Mouse (Mus musculus): ENCODE data around the gene Spaca3. TPM values are rescaled to one million over a fixed set of nuclear protein-coding genes. Genes with fewer than 3 reads are reported as not detected.

The Spaca3 gene
- not detected in 2 replicates for polyA plus RNA-seq (2016; fragmentation: Nextera tagmentation; extraction: Ambion mirVana)

- no peaks in the 10 kb centered on the region for H3K9me3 ChIP-seq
- no peak for ATAC-seq (ENCODE audit: low FRiP score)
- WGBS, result 79% methylated on average over 10 of the region's 10 CpGs
- H3K27ac ChIP-seq, result no peak within 1 kb of the TSS
- no peak within 1 kb of the TSS for H3K4me3 ChIP-seq (replicated peaks)
- no peaks in the 10 kb centered on the region for H3K36me3 ChIP-seq (replicated peaks)
- H3K4me1 ChIP-seq, result peaks cover 4% of the 10 kb centered on the region; the same call in 1 of the 2 replicates
- H3K27me3 ChIP-seq, result no peaks in the 10 kb centered on the region; the same call in 1 of the 2 replicates
- H3K9ac ChIP-seq, result no peak within 1 kb of the TSS
- no peak within 1 kb of the TSS for H3K4me2 ChIP-seq
Observed at GRCm38 (mm10) chr11:80858065-80858464, at the start of gene Spaca3. Gene Spaca3 (plus strand): TSS chr11:80858365.

DNA sequence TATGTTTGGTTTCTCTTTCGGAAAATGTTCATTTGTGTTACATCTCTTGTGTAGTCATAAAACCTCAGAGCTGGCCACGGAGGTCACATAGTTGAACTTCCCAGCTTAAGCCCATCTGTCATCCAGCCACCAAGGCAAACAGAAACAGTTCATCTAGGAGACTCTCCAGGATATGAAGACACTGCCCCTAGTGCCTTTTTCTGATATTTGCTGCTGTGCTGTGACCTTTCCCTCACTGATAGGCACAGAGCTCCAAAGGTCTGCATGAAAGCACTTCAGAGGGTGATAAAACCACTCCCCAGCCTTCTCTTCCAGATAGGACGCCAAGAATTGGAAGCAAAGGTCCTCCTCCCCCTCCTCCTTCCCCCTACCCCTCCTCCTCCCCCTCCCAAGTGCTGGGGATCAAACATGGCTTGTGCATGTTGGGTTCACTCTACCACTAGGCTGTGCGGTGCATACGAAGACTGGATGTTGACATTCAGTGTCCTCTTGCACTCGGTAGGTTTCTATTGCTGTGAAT lies 49.6 kb upstream of the Spaca3 start:
- no peak for ATAC-seq (ENCODE audit: low FRiP score)
- H3K9me3 ChIP-seq, result 0 out of 2 replicates have a peak, but pooled peaks cover 3% of the 10 kb centered on the region
- 79% methylated on average over 6 of the region's 6 CpGs for WGBS
- peaks cover 23% of the 10 kb centered on the region for H3K4me1 ChIP-seq
- peaks cover 10% of the 10 kb centered on the region for H3K36me3 ChIP-seq (replicated peaks)
- no peak overlapping the region for H3K4me3 ChIP-seq (replicated peaks)
- H3K27me3 ChIP-seq, result no peaks in the 10 kb centered on the region
- no peak overlapping the region for H3K27ac ChIP-seq
- H3K9ac ChIP-seq, result no peak overlapping the region
- H3K4me2 ChIP-seq, result no peak overlapping the region

DNA sequence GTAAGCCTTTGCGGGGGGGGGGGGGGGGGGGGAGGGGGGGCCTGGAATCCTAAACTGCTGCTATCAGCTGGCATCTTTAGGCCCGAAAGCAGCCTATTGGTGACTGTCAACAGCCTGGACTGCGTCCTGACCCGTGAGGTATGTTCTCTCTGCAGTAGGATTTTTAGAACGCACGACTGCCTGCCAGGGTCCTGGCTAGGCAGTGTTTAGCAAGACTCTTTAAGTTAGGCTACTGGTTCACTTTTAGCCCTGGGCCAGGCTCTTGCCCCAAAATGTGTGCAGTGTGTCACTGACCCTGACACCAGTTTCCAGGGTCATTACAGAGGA lies 48.5 kb upstream of the Spaca3 start:
- H3K4me1 ChIP-seq, result peaks cover 23% of the 10 kb centered on the region
- H3K4me3 ChIP-seq (replicated peaks), result peak overlapping the region; percentile 63
- WGBS, result 47% methylated on average over 5 of the region's 6 CpGs
- peak overlapping the region; percentile 85 for H3K4me2 ChIP-seq
- peak overlapping the region; percentile 84; the same call in 1 of the 2 replicates for H3K27ac ChIP-seq
- H3K36me3 ChIP-seq (replicated peaks), result peaks cover 20% of the 10 kb centered on the region
- 0 out of 2 replicates have a peak, but pooled peaks cover 3% of the 10 kb centered on the region for H3K9me3 ChIP-seq
- ATAC-seq (ENCODE audit: low FRiP score), result no peak; the same call in 1 of the 2 replicates
- no peaks in the 10 kb centered on the region for H3K27me3 ChIP-seq
- H3K9ac ChIP-seq, result peak overlapping the region; percentile 89

DNA sequence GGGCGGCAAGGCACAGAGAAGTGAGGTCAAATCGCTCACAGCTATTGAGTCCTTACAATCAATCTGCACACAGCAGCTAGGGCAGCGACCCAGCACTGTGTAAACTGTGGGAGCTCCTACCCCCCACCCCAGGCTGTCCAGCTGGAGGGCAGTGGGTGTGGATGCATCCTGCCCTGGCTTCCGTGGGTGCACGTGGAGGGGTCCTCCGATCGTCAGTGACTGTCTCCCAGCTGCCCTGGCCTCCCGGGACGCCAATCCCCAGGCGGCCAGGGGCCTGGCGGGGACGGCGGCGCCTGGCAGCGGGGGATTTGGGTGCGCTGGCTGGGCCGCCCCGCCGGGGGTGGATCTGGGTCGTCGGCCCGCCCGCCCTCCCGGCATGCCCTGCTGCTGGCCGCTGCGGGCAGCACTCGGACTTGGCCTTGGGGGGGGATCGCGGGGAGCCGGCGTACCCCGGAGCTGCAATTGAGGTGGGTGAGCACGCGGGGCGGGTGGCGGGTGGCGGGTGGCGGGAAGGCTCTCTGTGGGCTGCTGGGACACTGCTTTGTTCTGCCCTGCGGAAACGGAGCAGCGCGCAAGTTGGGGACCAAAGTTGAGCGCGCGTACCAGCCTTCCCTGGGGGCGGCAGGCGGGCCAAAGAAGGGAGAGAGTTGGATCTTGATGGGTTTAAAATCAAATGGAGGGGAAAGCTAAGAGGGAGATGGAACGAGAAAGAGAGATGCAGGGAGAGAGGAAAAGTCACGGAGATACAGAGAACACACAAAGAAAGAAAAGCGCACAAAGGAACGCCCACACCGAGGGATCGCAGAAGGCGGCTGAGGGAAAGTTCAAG lies 48.0 kb upstream of the Spaca3 start, which contains the start of gene Tmem98:
Gene Tmem98 (plus strand): TSS at position 183 of the 829 bp plus-strand sequence.
- H3K4me2 ChIP-seq, result peak within 1 kb of the TSS; percentile 85
- no peaks in the 10 kb centered on the region for H3K27me3 ChIP-seq
- peak within 1 kb of the TSS; percentile 89 for H3K9ac ChIP-seq
- 1% methylated on average over 44 of the region's 54 CpGs for WGBS
- peak within 1 kb of the TSS; percentile 84 for H3K27ac ChIP-seq
- peaks cover 24% of the 10 kb centered on the region for H3K36me3 ChIP-seq (replicated peaks)
- peak within 1 kb of the TSS; percentile 63 for H3K4me3 ChIP-seq (replicated peaks)
- H3K9me3 ChIP-seq, result no peaks in the 10 kb centered on the region
- H3K4me1 ChIP-seq, result peaks cover 23% of the 10 kb centered on the region
- peak; percentile 82 for ATAC-seq (ENCODE audit: low FRiP score)

GRCm38 (mm10) chr11:80811156-80811555 lies 47.0 kb upstream of the Spaca3 start:
- H3K9ac ChIP-seq, result peak overlapping the region; percentile 89
- H3K4me2 ChIP-seq, result peak overlapping the region; percentile 85
- no peaks in the 10 kb centered on the region for H3K27me3 ChIP-seq
- no peaks in the 10 kb centered on the region for H3K9me3 ChIP-seq
- H3K36me3 ChIP-seq (replicated peaks), result peaks cover 33% of the 10 kb centered on the region
- ATAC-seq (ENCODE audit: low FRiP score), result no peak
- peak overlapping the region; percentile 63 for H3K4me3 ChIP-seq (replicated peaks)
- WGBS, result 29% methylated on average over 5 of the region's 5 CpGs
- peaks cover 23% of the 10 kb centered on the region for H3K4me1 ChIP-seq
- no peak overlapping the region for H3K27ac ChIP-seq

GRCm38 (mm10) chr11:80815354-80815753 lies 42.8 kb upstream of the Spaca3 start:
- ATAC-seq (ENCODE audit: low FRiP score), result no peak
- no peak overlapping the region for H3K27ac ChIP-seq
- H3K9ac ChIP-seq, result no peak overlapping the region
- H3K4me3 ChIP-seq (replicated peaks), result no peak overlapping the region
- 88% methylated on average over 7 of the region's 7 CpGs for WGBS
- peaks cover 52% of the 10 kb centered on the region for H3K36me3 ChIP-seq (replicated peaks)
- H3K4me1 ChIP-seq, result peaks cover 25% of the 10 kb centered on the region
- no peak overlapping the region for H3K4me2 ChIP-seq
- no peaks in the 10 kb centered on the region for H3K9me3 ChIP-seq
- H3K27me3 ChIP-seq, result no peaks in the 10 kb centered on the region

DNA sequence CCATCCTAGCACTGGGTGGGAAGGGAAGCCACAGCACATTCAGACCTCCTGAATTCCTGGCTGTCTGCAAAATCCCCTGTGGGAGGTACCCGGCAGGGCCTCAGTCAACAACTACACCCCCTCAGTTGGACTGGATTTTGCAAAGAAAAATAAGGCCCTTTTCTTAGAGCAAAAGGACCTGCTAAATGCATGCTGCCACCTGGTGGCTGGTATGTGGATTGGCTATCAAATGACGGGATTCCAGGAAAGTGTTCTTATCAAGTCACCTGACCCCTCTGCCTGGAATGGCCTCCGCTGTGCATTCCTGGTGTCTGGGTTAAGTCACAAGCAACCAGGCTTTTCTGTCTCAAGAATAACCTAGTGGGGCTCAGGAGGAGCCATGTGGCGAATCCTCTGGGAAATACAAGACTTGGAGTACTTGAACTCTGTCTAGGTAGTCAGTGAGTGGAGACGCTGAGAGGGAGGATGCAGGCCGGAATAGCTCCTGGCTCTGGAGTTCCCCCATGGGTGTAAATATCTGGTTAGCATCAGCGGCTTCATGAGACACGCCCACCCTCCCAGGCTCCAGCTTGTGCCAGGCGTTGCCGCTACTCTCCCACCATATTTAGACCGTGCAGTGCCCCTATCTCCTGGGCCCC lies 40.0 kb upstream of the Spaca3 start:
- peaks cover 54% of the 10 kb centered on the region for H3K36me3 ChIP-seq (replicated peaks)
- H3K9ac ChIP-seq, result no peak overlapping the region
- WGBS, result 47% methylated on average over 11 of the region's 11 CpGs
- H3K4me3 ChIP-seq (replicated peaks), result no peak overlapping the region
- no peak overlapping the region for H3K27ac ChIP-seq
- 0 out of 2 replicates have a peak, but pooled peaks have one; percentile 49 for ATAC-seq (ENCODE audit: low FRiP score)
- peaks cover 12% of the 10 kb centered on the region for H3K4me1 ChIP-seq
- no peaks in the 10 kb centered on the region for H3K27me3 ChIP-seq
- H3K4me2 ChIP-seq, result no peak overlapping the region
- H3K9me3 ChIP-seq, result no peaks in the 10 kb centered on the region

DNA sequence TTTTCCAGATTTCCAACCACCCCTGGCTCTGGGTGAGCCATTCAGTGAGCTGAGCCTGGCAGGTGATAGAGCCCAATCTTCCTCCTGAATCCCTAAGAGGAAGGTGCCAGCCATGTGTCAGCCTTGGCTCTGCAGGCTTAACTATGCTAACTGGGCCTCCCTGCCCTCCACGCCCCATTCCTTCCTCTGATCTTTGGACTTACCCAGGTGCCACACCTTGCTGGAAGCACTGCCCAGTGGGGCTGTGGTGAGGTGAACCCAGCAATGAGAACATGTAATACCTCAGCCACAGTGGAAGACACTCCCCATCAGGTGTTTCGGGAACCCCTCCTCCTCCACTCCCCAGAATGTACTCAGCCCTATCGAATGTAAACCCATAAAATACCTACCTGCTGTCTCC lies 38.1 kb upstream of the Spaca3 start:
- ATAC-seq (ENCODE audit: low FRiP score), result no peak
- WGBS, result 88% methylated on average over 3 of the region's 3 CpGs
- Histone ChIP-seq H3K4me2 (no peak overlapping the region), H3K9ac (no peak overlapping the region), H3K36me3 (replicated peaks) (peaks cover 38% of the 10 kb centered on the region), H3K9me3 (no peaks in the 10 kb centered on the region), H3K4me3 (replicated peaks) (no peak overlapping the region), H3K4me1 (peaks cover 12% of the 10 kb centered on the region), H3K27me3 (no peaks in the 10 kb centered on the region), H3K27ac (no peak overlapping the region)

DNA sequence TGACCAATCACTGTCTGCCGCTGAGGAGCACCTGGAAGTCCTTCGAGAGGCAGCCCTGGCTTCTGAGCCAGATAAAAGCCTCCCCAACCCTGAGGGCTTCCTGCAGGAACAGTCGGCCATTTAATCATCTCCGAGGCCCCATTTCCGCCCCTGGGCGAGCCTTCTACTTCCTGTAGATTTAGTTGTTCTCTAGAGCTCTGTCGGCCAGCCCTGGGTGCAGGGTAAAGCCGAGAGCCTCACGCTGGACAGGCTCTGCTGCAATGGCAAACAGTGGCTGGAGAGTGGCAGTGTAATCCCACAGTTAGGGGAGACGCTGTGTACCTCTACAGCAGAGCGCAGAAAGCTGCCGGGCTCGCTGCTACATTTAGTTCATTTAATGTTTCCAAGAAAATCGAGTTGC lies 36.9 kb upstream of the Spaca3 start:
- 53% methylated on average over 14 of the region's 14 CpGs for WGBS
- Histone ChIP-seq H3K4me2 (no peak overlapping the region), H3K27me3 (no peaks in the 10 kb centered on the region), H3K9ac (no peak overlapping the region), H3K4me3 (replicated peaks) (no peak overlapping the region), H3K4me1 (peaks cover 12% of the 10 kb centered on the region), H3K36me3 (replicated peaks) (peaks cover 28% of the 10 kb centered on the region), H3K9me3 (no peaks in the 10 kb centered on the region), H3K27ac (no peak overlapping the region)
- ATAC-seq (ENCODE audit: low FRiP score), result no peak

- H3K4me1 ChIP-seq, result peaks cover 12% of the 10 kb centered on the region
- ATAC-seq (ENCODE audit: low FRiP score), result no peak
- peaks cover 28% of the 10 kb centered on the region for H3K36me3 ChIP-seq (replicated peaks)
- H3K27ac ChIP-seq, result no peak overlapping the region
- no peaks in the 10 kb centered on the region for H3K9me3 ChIP-seq
- H3K4me3 ChIP-seq (replicated peaks), result no peak overlapping the region
- no peak overlapping the region for H3K4me2 ChIP-seq
- 84% methylated on average over 9 of the region's 9 CpGs for WGBS
- H3K9ac ChIP-seq, result no peak overlapping the region
- H3K27me3 ChIP-seq, result no peaks in the 10 kb centered on the region
Observed at GRCm38 (mm10) chr11:80821794-80822193, 36.4 kb upstream of the Spaca3 start.

GRCm38 (mm10) chr11:80835395-80835794 lies 22.8 kb upstream of the Spaca3 start:
- no peaks in the 10 kb centered on the region for H3K27me3 ChIP-seq
- H3K4me3 ChIP-seq (replicated peaks), result no peak overlapping the region
- H3K4me1 ChIP-seq, result peaks cover 12% of the 10 kb centered on the region
- H3K36me3 ChIP-seq (replicated peaks), result no peaks in the 10 kb centered on the region
- no peak for ATAC-seq (ENCODE audit: low FRiP score)
- no peak overlapping the region for H3K4me2 ChIP-seq
- H3K9ac ChIP-seq, result no peak overlapping the region
- 88% methylated on average over 2 of the region's 2 CpGs for WGBS
- H3K9me3 ChIP-seq, result no peaks in the 10 kb centered on the region
- no peak overlapping the region for H3K27ac ChIP-seq

GRCm38 (mm10) chr11:80835841-80836240 lies 22.3 kb upstream of the Spaca3 start:
- Histone ChIP-seq H3K27ac (no peak overlapping the region), H3K9ac (no peak overlapping the region), H3K4me1 (peaks cover 12% of the 10 kb centered on the region), H3K9me3 (no peaks in the 10 kb centered on the region), H3K4me2 (no peak overlapping the region), H3K36me3 (replicated peaks) (no peaks in the 10 kb centered on the region), H3K27me3 (no peaks in the 10 kb centered on the region), H3K4me3 (replicated peaks) (no peak overlapping the region)
- 80% methylated on average over 4 of the region's 4 CpGs for WGBS
- no peak for ATAC-seq (ENCODE audit: low FRiP score)
